Mouse (Mus musculus) C2C12 (cell line): ENCODE measurements around the gene Sipa1l3.

Experiments used
- CEBPB ChIP-seq: IDR thresholded peaks from one replicate; pipeline ENCODE4 v1.6.1; 2011; ENCODE audit warnings: low read depth, mild to moderate bottlenecking, control low read depth, moderate library complexity
- CTCF ChIP-seq: IDR thresholded peaks from one replicate; pipeline ENCODE4 v1.5.1; 2011; ENCODE audit not compliant: control insufficient read depth, insufficient read depth, insufficient read length
- FOSL1 ChIP-seq: IDR thresholded peaks from one replicate; pipeline ENCODE4 v1.8.0; 2011; ENCODE audit warnings: mild to moderate bottlenecking, low read length; ENCODE audit not compliant: poor library complexity, insufficient read depth, severe bottlenecking
- MAX ChIP-seq: IDR thresholded peaks from one replicate; pipeline ENCODE4 v1.6.1; 2011; ENCODE audit warnings: mild to moderate bottlenecking, control low read depth
- MYOD1 ChIP-seq: IDR thresholded peaks from one replicate; pipeline ENCODE4 v1.6.1; 2011; ENCODE audit warnings: low read depth; ENCODE audit not compliant: control insufficient read depth, insufficient read length
- MYOG ChIP-seq: IDR thresholded peaks from one replicate; pipeline ENCODE4 v1.6.1; 2011; ENCODE audit not compliant: control insufficient read depth, insufficient read length; ENCODE audit errors: extremely low read depth
- USF1 ChIP-seq: IDR thresholded peaks from one replicate; pipeline ENCODE4 v1.6.1; 2011; ENCODE audit warnings: low read depth, mild to moderate bottlenecking, control low read depth, moderate library complexity

- TF ChIP-seq CEBPB (no peak), USF1 (no peak), MYOD1 (no peak), CTCF (no peak), MAX (no peak), MYOG (no peak), FOSL1 (no peak)
Measured at GRCm38 (mm10) chr7:29281201-29282073, 237.0 kb downstream of the Sipa1l3 start, which contains the start of gene Spint2.
